Mouse (Mus musculus) E14TG2a.4 (cell line): ENCODE results near the gene Gemin2.
A peak's percentile ranks its signal among the peaks of the same experiment; 100 is the strongest.
"Not testable (repeated sequence)": the region's sequence is repeated elsewhere in the genome, so short reads cannot be mapped to it uniquely, and the experiment has no call there.

ENCODE experiments used
- H3K27me3 ChIP-seq: 2 replicates; pipeline ENCODE4 v1.6.1; 2014; ENCODE audit warnings: low read length, control low read depth; ENCODE audit not compliant: insufficient read depth
- H3K36me3 ChIP-seq: 2 replicates; pipeline ENCODE4 v1.6.1; 2014; ENCODE audit warnings: low read length, control low read depth; ENCODE audit not compliant: insufficient read depth
- H3K4me1 ChIP-seq: replicated peaks from 2 replicates; pipeline ENCODE4 v1.6.1; 2014; ENCODE audit warnings: low read depth, low read length, control low read depth
- H3K4me3 ChIP-seq: replicated peaks from 2 replicates; pipeline ENCODE4 v1.5.1; 2014; ENCODE audit warnings: mild to moderate bottlenecking, low read length
- H3K9me3 ChIP-seq: 2 replicates; pipeline ENCODE4 v1.6.1; 2014; ENCODE audit warnings: low read length, control low read depth
- CTCF ChIP-seq: conservative IDR thresholded peaks from 2 replicates; pipeline ENCODE4 v1.5.1; 2014; ENCODE audit warnings: low read length
- NANOG ChIP-seq: IDR thresholded peaks from 2 replicates; pipeline ENCODE4 v1.6.1; 2014; ENCODE audit warnings: borderline replicate concordance, low read length, mixed read lengths
- POU5F1 ChIP-seq: IDR thresholded peaks from 2 replicates; pipeline ENCODE4 v1.6.1; 2014; ENCODE audit warnings: low read length, borderline replicate concordance

Gemin2 gene

DNA sequence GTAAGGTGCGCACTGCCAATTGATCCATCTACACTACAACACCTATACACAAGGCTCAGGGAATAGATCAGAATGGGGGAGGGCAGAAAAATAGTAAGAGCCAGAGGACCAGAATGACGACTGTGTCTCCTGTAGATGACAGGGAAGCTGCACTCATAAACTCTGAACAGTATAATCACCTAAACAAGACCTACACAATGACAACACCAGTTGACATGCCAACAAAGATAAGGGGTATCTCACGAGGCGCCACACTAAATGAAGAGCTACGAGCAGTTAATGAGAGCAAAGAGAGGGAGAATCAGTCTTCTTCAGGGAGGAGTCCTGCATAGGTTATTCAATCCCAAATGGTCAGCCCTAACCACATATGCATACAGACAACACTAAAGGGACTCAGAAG is 40.0 kb downstream of the Gemin2 start:
- H3K36me3 ChIP-seq, result peaks cover 85% of the 10 kb centered on the region
- peaks cover 34% of the 10 kb centered on the region for H3K4me1 ChIP-seq
- H3K27me3 ChIP-seq, result no peaks in the 10 kb centered on the region
- peaks cover 7% of the 10 kb centered on the region; the same call in 1 of the 2 replicates for H3K9me3 ChIP-seq
- H3K4me3 ChIP-seq, result no peak overlapping the region
- TF ChIP-seq CTCF (no peak), POU5F1 (no peak), NANOG (no peak)

DNA sequence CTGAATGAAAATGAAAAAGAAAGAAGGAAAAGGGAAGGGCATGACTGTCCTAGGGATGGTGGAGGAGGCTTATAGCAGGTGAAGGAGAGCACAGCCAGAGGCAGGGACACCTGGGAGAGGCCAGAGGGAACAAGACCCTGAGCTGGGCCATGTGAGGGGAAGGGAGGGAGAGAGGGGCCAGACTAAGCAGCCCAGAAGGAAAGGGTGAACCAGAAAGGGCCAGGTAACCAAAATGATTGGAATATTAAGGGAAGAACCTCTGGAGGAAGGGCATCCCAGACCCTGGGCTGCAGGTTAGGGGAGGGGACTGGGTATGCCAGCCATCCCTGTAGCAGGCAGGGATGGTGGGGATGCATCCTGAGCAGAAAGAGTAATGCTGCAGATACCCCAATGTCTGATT is 40.8 kb downstream of the Gemin2 start:
- Histone ChIP-seq H3K9me3 (peaks cover 7% of the 10 kb centered on the region; the same call in 1 of the 2 replicates), H3K4me3 (no peak overlapping the region), H3K4me1 (peaks cover 38% of the 10 kb centered on the region), H3K36me3 (peaks cover 84% of the 10 kb centered on the region), H3K27me3 (no peaks in the 10 kb centered on the region)
- TF ChIP-seq POU5F1 (no peak), CTCF (no peak), NANOG (no peak)

DNA sequence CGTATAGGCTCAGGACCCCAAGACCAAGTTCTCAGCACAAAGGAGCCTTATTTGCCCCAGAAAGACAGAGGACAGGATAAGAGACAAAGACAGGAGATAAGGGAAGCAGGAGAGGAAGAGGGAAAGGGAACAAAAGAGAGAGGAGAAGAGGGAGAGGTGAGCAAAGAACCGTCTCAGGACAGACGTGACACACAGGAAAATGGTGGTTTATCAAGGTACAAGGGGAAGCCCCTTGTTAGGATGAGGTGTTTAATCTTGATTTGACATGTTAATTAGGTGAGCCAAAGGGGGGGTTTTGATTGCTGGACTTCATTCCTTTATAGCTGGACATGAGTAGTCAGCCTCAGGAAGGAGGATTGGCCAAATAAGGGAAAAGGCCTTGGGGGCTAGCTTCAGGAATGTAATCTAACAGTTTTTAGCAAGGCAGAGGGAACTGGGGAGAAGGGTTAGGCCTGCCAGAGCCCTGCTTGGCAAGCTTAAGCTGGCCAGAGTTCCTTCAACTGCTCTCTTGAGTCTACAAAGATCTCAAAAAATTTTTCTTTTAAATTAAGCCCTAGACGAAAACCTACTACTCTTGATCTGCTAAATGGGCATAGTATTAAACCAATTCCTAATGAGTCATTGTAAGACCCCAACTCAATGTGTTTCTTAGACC is 42.1 kb downstream of the Gemin2 start:
- Histone ChIP-seq H3K36me3 (peaks cover 79% of the 10 kb centered on the region), H3K4me1 (peaks cover 51% of the 10 kb centered on the region), H3K4me3 (no peak overlapping the region), H3K27me3 (no peaks in the 10 kb centered on the region), H3K9me3 (peaks cover 7% of the 10 kb centered on the region; the same call in 1 of the 2 replicates)
- TF ChIP-seq CTCF (no peak), POU5F1 (no peak), NANOG (no peak)

DNA sequence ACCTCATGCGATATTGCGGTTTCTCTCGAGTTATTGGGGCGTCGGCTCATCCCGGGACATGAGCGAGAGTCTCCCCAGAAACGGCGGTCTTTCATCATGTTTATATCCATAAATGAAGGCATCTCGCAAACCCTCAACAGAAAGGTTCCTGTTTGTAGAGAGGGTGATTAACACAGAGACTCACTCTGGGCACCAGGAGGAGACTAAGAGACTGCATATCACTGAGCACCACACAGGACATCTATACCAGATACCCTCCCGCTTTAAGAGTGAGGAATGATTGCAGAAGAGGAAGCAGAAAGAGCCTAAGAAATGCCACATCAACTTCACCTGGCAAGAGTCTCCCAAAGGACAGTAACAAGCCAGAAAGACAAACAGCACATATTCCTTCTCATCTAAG is 43.0 kb downstream of the Gemin2 start:
- Histone ChIP-seq H3K27me3 (no peaks in the 10 kb centered on the region), H3K4me1 (peaks cover 55% of the 10 kb centered on the region), H3K4me3 (no peak overlapping the region), H3K36me3 (peaks cover 70% of the 10 kb centered on the region), H3K9me3 (peaks cover 7% of the 10 kb centered on the region; the same call in 1 of the 2 replicates)
- TF ChIP-seq POU5F1 (no peak), CTCF (no peak), NANOG (no peak)

DNA sequence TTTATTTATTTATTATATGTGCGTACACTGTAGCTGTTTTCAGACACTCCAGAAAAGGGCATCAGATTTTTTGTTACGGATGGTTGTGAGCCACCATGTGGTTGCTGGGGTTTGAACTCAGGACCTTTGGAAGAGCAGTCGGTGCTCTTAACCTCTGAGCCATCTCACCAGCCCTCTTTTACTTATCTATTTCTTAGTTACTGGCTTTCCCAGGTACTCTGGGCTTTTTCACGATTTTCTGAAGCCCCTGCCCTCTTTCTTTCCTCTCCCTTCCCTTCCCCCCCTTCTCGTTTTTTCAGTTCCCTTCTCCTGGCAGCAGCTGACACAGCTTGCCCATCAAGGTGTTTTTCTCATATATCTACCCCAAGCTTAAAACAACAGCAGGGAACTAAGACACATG is 45.0 kb downstream of the Gemin2 start:
- H3K27me3 ChIP-seq, H3K9me3 ChIP-seq, H3K4me3 ChIP-seq: not testable (repeated sequence)
- H3K4me1 ChIP-seq, result peaks cover 43% of the 10 kb centered on the region
- peaks cover 55% of the 10 kb centered on the region for H3K36me3 ChIP-seq

DNA sequence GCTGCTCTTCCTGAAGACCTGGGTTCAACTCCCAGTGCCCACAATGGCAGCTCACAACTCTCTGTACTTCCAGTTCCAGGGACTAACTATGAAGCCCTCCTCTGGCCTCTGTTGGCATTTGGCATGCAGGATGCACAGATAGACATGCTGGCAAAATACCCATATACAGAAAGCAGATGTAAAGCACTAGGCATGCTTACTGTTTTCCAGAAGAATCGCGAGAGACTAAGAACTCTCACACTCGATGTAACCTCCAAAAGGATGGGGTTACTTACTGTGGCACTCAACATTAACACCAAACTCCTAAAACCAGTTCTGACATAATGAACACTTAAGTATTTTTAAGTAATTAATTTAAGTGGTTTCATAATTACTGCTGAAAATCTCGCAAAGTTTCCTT is 47.1 kb downstream of the Gemin2 start:
- no peak for TF ChIP-seq CTCF
- no peak for TF ChIP-seq NANOG
- TF ChIP-seq POU5F1, result no peak
- Histone ChIP-seq H3K9me3 (no peaks in the 10 kb centered on the region), H3K27me3 (no peaks in the 10 kb centered on the region), H3K4me3 (peak overlapping the region; percentile 91), H3K36me3 (peaks cover 37% of the 10 kb centered on the region), H3K4me1 (peaks cover 38% of the 10 kb centered on the region)

DNA sequence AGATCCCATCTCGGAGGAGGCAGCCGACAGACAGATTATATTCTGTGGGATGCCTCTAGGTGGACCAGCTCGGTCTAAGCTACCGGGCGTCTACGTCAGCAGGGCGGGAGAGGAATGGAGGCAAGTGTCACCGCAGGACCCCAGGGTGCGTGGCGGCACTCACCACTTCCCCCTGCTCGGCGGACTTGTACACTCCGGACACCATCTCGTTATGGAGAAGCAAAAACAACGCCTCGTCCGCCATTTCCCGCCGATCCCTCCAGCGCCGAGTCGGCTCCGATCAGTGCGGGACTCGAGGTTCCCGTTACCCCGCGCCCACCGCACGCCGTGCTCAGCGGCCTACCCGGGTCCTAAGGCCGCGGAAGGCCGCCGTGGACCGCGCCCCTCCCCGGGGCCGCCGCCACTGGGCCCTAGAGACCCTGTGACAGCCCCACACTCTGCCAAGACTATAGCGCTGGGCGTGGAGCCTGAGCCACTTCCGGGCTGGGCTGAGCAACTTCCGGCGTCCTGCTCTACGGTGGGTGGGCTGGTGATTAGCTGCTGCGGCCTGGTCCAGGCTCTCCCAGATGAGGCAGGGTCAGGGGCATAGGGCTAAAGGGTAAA is 47.9 kb downstream of the Gemin2 start, which contains the start of gene Trappc6b:
TSS of gene Trappc6b (minus strand) at position 480 of the 603 bp plus-strand sequence.
- Histone ChIP-seq H3K36me3 (peaks cover 29% of the 10 kb centered on the region), H3K4me3 (peak within 1 kb of the TSS; percentile 91), H3K27me3 (no peaks in the 10 kb centered on the region), H3K9me3 (no peaks in the 10 kb centered on the region), H3K4me1 (peaks cover 35% of the 10 kb centered on the region)
- TF ChIP-seq NANOG, result no peak
- no peak for TF ChIP-seq CTCF
- no peak for TF ChIP-seq POU5F1

DNA sequence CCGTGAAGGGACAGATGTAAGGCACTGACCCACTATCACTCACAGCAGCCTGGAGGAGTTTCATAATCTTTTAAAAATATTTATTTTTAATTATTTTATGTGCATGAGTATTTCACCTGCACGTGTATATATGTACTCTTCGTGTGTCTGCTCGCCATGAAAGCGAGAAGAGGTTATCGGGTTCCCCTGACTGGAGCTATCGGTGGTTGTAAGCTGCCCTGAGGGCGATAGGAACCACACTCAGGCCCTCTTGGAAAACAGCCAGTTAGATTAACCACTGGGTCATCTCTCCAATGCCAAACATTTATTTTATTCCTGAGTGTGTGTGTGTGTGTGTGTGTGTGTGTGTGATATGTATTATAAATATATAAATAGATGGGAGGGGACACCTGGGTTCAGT is 51.6 kb downstream of the Gemin2 start:
- H3K36me3 ChIP-seq, result peaks cover 19% of the 10 kb centered on the region
- no peaks in the 10 kb centered on the region for H3K9me3 ChIP-seq
- H3K4me1 ChIP-seq, result peaks cover 31% of the 10 kb centered on the region
- no peak overlapping the region for H3K4me3 ChIP-seq
- no peak for TF ChIP-seq NANOG
- no peak for TF ChIP-seq CTCF
- TF ChIP-seq POU5F1, result no peak
- H3K27me3 ChIP-seq, result no peaks in the 10 kb centered on the region
